Mouse (Mus musculus) heart, embryonic 14.5 days (tissue): Measurements from ENCODE around the gene Fancg. TPM values are rescaled to one million over a fixed set of nuclear protein-coding genes. Genes with fewer than 3 reads are reported as not detected.
"Not testable (repeated sequence)": the region's sequence is repeated elsewhere in the genome, so short reads cannot be mapped to it uniquely, and the experiment has no call there.

Source experiments
- ATAC-seq: fragments of 200-750 bp; cut with Nextera tagmentation; 2 replicates; pipeline ENCODE4 v1.8.0; 2017; ENCODE audit warnings: low read depth, moderate TSS enrichment; ENCODE audit not compliant: insufficient number of reproducible peaks, insufficient read depth, low FRiP score
- H3K27ac ChIP-seq, 2 experiments: fragments of 200-500 bp in 1 of 2; fragments of 300-500 bp in 1 of 2; sonication (generic) in 1 of 2; replicated peaks in 1 of 2; 2 replicates each; pipeline ENCODE4 v1.5.1; 2012 to 2014; ENCODE audit warnings: low read depth in 2 of 2, low read length in 2 of 2, control low read depth in 1 of 2, mild to moderate bottlenecking in 1 of 2, mixed read lengths in 1 of 2; ENCODE audit not compliant: control insufficient read depth in 1 of 2, insufficient read depth in 1 of 2
- H3K27me3 ChIP-seq: fragments of 300-500 bp; sonication (generic); 2 replicates; pipeline ENCODE4 v1.6.1; 2014; ENCODE audit warnings: mild to moderate bottlenecking, low read length, control low read depth; ENCODE audit not compliant: control insufficient read depth, insufficient read depth
- H3K36me3 ChIP-seq: fragments of 300-500 bp; sonication (generic); 2 replicates; pipeline ENCODE4 v1.6.1; 2014; ENCODE audit warnings: mild to moderate bottlenecking, control low read depth, low read length, mixed read lengths; ENCODE audit not compliant: control insufficient read depth, insufficient read depth
- H3K4me1 ChIP-seq, 2 experiments: fragments of 200-500 bp in 1 of 2; fragments of 300-500 bp in 1 of 2; sonication (generic) in 1 of 2; 2 replicates each; pipeline ENCODE4 v1.6.1; 2012 to 2014; ENCODE audit warnings: low read length in 2 of 2, control low read depth in 1 of 2, mixed read lengths in 1 of 2; ENCODE audit not compliant: control insufficient read depth in 2 of 2, insufficient read depth in 2 of 2
- H3K4me2 ChIP-seq: fragments of 300-500 bp; sonication (generic); 2 replicates; pipeline ENCODE4 v1.6.1; 2014; ENCODE audit warnings: mild to moderate bottlenecking, low read length
- H3K4me3 ChIP-seq, 2 experiments: fragments of 200-500 bp in 1 of 2; fragments of 300-500 bp in 1 of 2; sonication (generic) in 1 of 2; 2 replicates each; pipeline ENCODE4 v1.5.1; 2012 to 2014; ENCODE audit warnings: low read length in 2 of 2, mild to moderate bottlenecking in 2 of 2, control low read depth in 1 of 2, low read depth in 1 of 2, moderate library complexity in 1 of 2; ENCODE audit not compliant: control insufficient read depth in 1 of 2, insufficient read depth in 1 of 2
- H3K9ac ChIP-seq: fragments of 300-500 bp; sonication (generic); 2 replicates; pipeline ENCODE4 v1.6.1; 2014; ENCODE audit warnings: mild to moderate bottlenecking, low read length
- H3K9me3 ChIP-seq: fragments of 300-500 bp; sonication (generic); 2 replicates; pipeline ENCODE4 v1.6.1; 2016; ENCODE audit warnings: low read length, control low read depth; ENCODE audit not compliant: control insufficient read depth
- WGBS: fragments of 180-500 bp; shearing (Covaris S2); extraction: QIAGEN DNeasy Blood & Tissue Kit; methylation state at CpG from one replicate; pipeline ENCODE4 v1.1.7; 2014; 5-methylcytosine and 5-hydroxymethylcytosine counted together
- polyA plus RNA-seq: library from polyadenylated mRNA; unstranded; fragments of >200 nt; fragmentation: Nextera tagmentation; extraction: Ambion mirVana; gene quantifications from 2 replicates; pipeline ENCODE4 v1.2.1, GENCODE M21; 2014

Fancg gene
- polyA plus RNA-seq, 1 experiment from 2014 or later: 11.7 TPM

GRCm38 (mm10) chr4:43004951-43005350 lies 5.4 kb downstream of the Fancg start:
- WGBS: 91% methylated on average over 3 of the region's 3 CpGs
- Histone ChIP-seq H3K4me3 (no peak overlapping the region), H3K36me3 (peaks cover 10% of the 10 kb centered on the region; the same call in 1 of the 2 replicates), H3K9me3 (no peaks in the 10 kb centered on the region), H3K27me3 (no peaks in the 10 kb centered on the region), H3K9ac (no peak overlapping the region), H3K4me1 (peaks cover 4 to 7% of the 10 kb centered on the region in 2 experiments; a peak in 2 of 4 replicates), H3K27ac (no peak overlapping the region), H3K4me2 (no peak overlapping the region)
- ATAC-seq: no peak

DNA sequence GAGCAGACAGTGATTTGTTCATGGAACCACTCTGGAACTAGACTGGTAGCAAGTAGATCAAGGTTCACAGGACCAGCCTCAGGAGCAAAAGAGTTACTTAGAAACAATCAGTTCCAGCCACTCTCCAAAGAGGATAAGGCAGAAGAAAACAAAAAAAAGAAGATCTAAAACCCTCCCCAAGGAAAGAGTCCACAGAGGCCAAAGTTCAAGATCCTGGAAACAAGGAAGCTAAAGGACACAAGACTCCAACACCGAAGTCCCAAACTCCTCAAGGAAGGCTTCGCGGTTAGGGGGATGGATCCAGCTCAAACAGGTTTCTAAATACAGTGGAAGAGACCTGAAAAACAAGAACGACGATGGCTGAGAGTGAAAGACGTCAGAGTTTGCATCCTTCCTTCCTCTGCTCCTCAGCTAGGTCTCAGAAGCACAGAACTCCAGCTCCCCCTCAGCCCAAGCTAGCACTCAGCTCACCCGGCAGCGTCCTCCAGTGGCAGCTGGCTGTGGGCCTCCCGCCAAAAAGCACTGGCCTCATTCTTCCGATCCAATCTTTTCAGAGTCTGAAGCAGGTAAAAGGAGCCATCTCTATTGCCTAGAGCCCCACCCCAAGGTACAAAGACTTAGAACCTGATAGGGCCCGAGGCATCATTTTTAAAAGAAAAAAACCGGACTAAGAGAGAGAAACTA lies 7.4 kb downstream of the Fancg start:
- Histone ChIP-seq H3K9ac (no peak overlapping the region), H3K36me3 (peaks cover 10% of the 10 kb centered on the region; the same call in 1 of the 2 replicates), H3K4me1 (peaks cover 4 to 9% of the 10 kb centered on the region in 2 experiments), H3K9me3 (no peaks in the 10 kb centered on the region), H3K27me3 (no peaks in the 10 kb centered on the region), H3K4me3 (no peak overlapping the region), H3K27ac (no peak overlapping the region), H3K4me2 (no peak overlapping the region)
- ATAC-seq: no peak
- WGBS: 74% methylated on average over 12 of the region's 12 CpGs

GRCm38 (mm10) chr4:43001272-43001671 lies 9.0 kb downstream of the Fancg start:
- H3K27me3 ChIP-seq: no peaks in the 10 kb centered on the region
- H3K9ac ChIP-seq: no peak overlapping the region
- no peak for ATAC-seq
- WGBS: 79% methylated on average over 2 of the region's 2 CpGs
- H3K4me1 ChIP-seq: peaks cover 4 to 19% of the 10 kb centered on the region in 2 experiments
- no peak overlapping the region for H3K4me3 ChIP-seq
- no peak overlapping the region for H3K27ac ChIP-seq
- H3K36me3 ChIP-seq: peaks cover 13% of the 10 kb centered on the region
- no peak overlapping the region for H3K4me2 ChIP-seq
- H3K9me3 ChIP-seq: no peaks in the 10 kb centered on the region

DNA sequence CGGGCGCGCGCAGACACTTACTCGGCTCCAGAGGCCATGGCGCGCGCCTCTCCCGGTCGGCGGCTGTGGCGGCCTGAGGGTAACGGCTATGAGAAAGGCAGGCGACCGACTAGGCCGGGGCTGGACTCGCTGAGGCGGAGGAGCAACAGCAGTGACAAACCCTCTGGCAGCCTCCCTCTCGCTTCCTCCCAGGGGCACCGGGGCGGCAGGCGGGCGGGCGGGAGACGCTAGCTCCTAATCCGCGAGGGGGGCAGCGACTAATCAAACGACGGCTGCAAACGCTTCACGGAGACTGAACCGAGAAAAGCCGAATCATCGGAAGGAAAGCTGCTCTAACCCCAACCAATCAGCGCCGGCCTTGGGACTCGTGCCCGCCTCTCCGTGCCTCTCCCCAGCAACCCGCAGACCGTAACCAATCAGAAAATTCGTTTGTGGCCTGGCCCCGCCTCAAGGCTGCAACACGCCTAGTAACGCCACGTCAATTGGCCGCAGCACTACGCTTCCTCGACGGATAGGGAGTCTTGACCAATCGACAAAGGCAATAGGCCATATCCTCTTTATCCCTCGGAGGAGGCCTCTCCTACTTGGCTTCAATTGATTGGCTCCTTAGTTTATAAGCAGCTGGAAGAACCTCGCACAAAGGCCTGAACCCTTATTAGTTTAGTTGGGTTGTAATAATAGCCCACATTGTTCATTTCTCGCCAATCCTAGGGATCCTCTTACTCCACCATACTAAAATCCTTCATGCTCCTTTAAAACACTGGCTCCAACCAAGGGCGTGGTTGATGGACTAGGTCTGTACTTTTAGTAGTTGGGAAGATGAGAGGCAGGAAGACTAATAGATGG lies 9.9 kb downstream of the Fancg start, which contains the start of gene Vcp:
TSS of gene Vcp (minus strand) at position 367 of the 846 bp plus-strand sequence.
- H3K9ac ChIP-seq: peak within 1 kb of the TSS; percentile 89
- peak; percentile 97 for ATAC-seq
- 1% methylated on average over 45 of the region's 56 CpGs for WGBS

GRCm38 (mm10) chr4:42999451-43000140 lies 10.7 kb downstream of the Fancg start:
- H3K27ac ChIP-seq: peak overlapping the region; percentile 97
- peak overlapping the region; percentile 66 to 90 for H3K4me3 ChIP-seq
- H3K9ac ChIP-seq: peak overlapping the region; percentile 89
- H3K36me3 ChIP-seq: peaks cover 25% of the 10 kb centered on the region
- under 1% methylated on average over 51 of the region's 51 CpGs for WGBS
- H3K9me3 ChIP-seq: no peaks in the 10 kb centered on the region
- peak; percentile 84 for ATAC-seq
- H3K4me2 ChIP-seq: peak overlapping the region; percentile 74
- no peaks in the 10 kb centered on the region for H3K27me3 ChIP-seq
- H3K4me1 ChIP-seq: peaks cover 4 to 19% of the 10 kb centered on the region in 2 experiments

More for the DNA sequence above, 9.9 kb downstream of the Fancg start, which contains the start of gene Vcp:
- Histone ChIP-seq H3K4me1 (peaks cover 4 to 19% of the 10 kb centered on the region in 2 experiments), H3K4me3 (peak within 1 kb of the TSS; percentile 66 to 90), H3K27ac (peak within 1 kb of the TSS; percentile 97), H3K36me3 (peaks cover 21% of the 10 kb centered on the region), H3K4me2 (peak within 1 kb of the TSS; percentile 74)
- not testable (repeated sequence) for H3K27me3 ChIP-seq, H3K9me3 ChIP-seq

- H3K27ac ChIP-seq: peak overlapping the region; percentile 66 to 97
- WGBS: 22% methylated on average over 2 of the region's 2 CpGs
- ATAC-seq: no peak
- peak overlapping the region in 1 of 2 experiments; percentile 66; a peak in 2 of 4 replicates for H3K4me3 ChIP-seq
- H3K4me1 ChIP-seq: peaks cover 4 to 19% of the 10 kb centered on the region in 2 experiments
- peak overlapping the region; percentile 89 for H3K9ac ChIP-seq
- peaks cover 41% of the 10 kb centered on the region for H3K36me3 ChIP-seq
- H3K9me3 ChIP-seq: no peaks in the 10 kb centered on the region
- peak overlapping the region; percentile 74 for H3K4me2 ChIP-seq
- no peaks in the 10 kb centered on the region for H3K27me3 ChIP-seq
Measured at GRCm38 (mm10) chr4:42998022-42998421, 12.3 kb downstream of the Fancg start.

- H3K9me3 ChIP-seq: no peaks in the 10 kb centered on the region
- H3K4me2 ChIP-seq: no peak overlapping the region
- ATAC-seq: no peak
- no peak overlapping the region for H3K4me3 ChIP-seq
- peaks cover 100% of the 10 kb centered on the region for H3K36me3 ChIP-seq
- no peaks in the 10 kb centered on the region for H3K27me3 ChIP-seq
- H3K4me1 ChIP-seq: no peaks in the 10 kb centered on the region
- H3K9ac ChIP-seq: no peak overlapping the region
- 84% methylated on average over 1 of the region's 1 CpGs for WGBS
- no peak overlapping the region for H3K27ac ChIP-seq
Measured at GRCm38 (mm10) chr4:42988296-42988695, 22.0 kb downstream of the Fancg start.
